Mouse (Mus musculus) lung, embryonic 14.5 days (tissue): ENCODE measurements at regions not wholly inside any gene's neighbourhood (a gene's known extent, or its start where the extent isn't known, plus 50 kb on each side); places are given as distances from the start of the nearest gene placed in this dataset.
A peak's percentile ranks its signal among the peaks of the same experiment; 100 is the strongest.

Experiments
- ATAC-seq: fragments of 200-750 bp; cut with Nextera tagmentation; 2 replicates; pipeline ENCODE4 v1.8.0; 2017; ENCODE audit warnings: mild to moderate bottlenecking, moderate TSS enrichment, moderate library complexity; ENCODE audit not compliant: insufficient read depth
- DNase-seq: peaks from one replicate; pipeline ENCODE4 v3.0.0-alpha.2; 2015
- H3K27ac ChIP-seq: fragments of 300-500 bp; sonication (generic); 2 replicates; pipeline ENCODE4 v1.5.1; 2014; ENCODE audit warnings: low read depth, mild to moderate bottlenecking, moderate library complexity
- H3K27me3 ChIP-seq: fragments of 300-500 bp; sonication (generic); 2 replicates; pipeline ENCODE4 v1.6.1; 2014; ENCODE audit warnings: low read length, control low read depth; ENCODE audit not compliant: insufficient read depth
- H3K36me3 ChIP-seq: fragments of 300-500 bp; sonication (generic); 2 replicates; pipeline ENCODE4 v1.6.1; 2014; ENCODE audit warnings: control low read depth; ENCODE audit not compliant: insufficient read depth
- H3K4me1 ChIP-seq: fragments of 300-500 bp; sonication (generic); 2 replicates; pipeline ENCODE4 v1.6.1; 2014; ENCODE audit warnings: antibody characterized with exemption, control low read depth; ENCODE audit not compliant: insufficient read depth
- H3K4me2 ChIP-seq: fragments of 300-500 bp; sonication (generic); 2 replicates; pipeline ENCODE4 v1.6.1; 2014; ENCODE audit warnings: mild to moderate bottlenecking
- H3K4me3 ChIP-seq: fragments of 300-500 bp; sonication (generic); 2 replicates; pipeline ENCODE4 v1.5.1; 2014; ENCODE audit warnings: low read depth, low read length
- H3K9ac ChIP-seq: fragments of 300-500 bp; sonication (generic); 2 replicates; pipeline ENCODE4 v1.6.1; 2014
- H3K9me3 ChIP-seq: fragments of 300-500 bp; sonication (generic); 2 replicates; pipeline ENCODE4 v1.6.1; 2016; ENCODE audit warnings: low read depth, low read length, control low read depth
- CTCF ChIP-seq: IDR thresholded peaks from 2 replicates; pipeline ENCODE4 v1.5.1; 2016; ENCODE audit warnings: antibody characterized with exemption, low read depth
- WGBS: fragments of 180-500 bp; shearing (Covaris S2); extraction: QIAGEN DNeasy Blood & Tissue Kit; methylation state at CpG from one replicate; pipeline ENCODE4 v1.1.7; 2014; 5-methylcytosine and 5-hydroxymethylcytosine counted together

GRCm38 (mm10) chr3:41172306-41173215, 89.7 kb upstream of the Pgrmc2 start:
- no peaks in the 10 kb centered on the region for H3K36me3 ChIP-seq
- no peak overlapping the region for H3K4me2 ChIP-seq
- no peak overlapping the region for H3K4me3 ChIP-seq
- no peaks in the 10 kb centered on the region for H3K27me3 ChIP-seq
- no peaks in the 10 kb centered on the region for H3K9me3 ChIP-seq
- TF ChIP-seq CTCF = no peak
- DNase-seq = no peak
- H3K4me1 ChIP-seq = 0 out of 2 replicates have a peak, but pooled peaks cover 3% of the 10 kb centered on the region
- no peak overlapping the region for H3K9ac ChIP-seq
- WGBS = 43% methylated on average over 11 of the region's 11 CpGs
- ATAC-seq = peak; percentile 41; the same call in 1 of the 2 replicates
- H3K27ac ChIP-seq = no peak overlapping the region

GRCm38 (mm10) chr3:41171772-41172171, 88.9 kb upstream of the Pgrmc2 start:
- no peak overlapping the region for H3K4me2 ChIP-seq
- 0 out of 2 replicates have a peak, but pooled peaks cover 3% of the 10 kb centered on the region for H3K4me1 ChIP-seq
- no peak for DNase-seq

GRCm38 (mm10) chr3:41171310-41171709, 88.5 kb upstream of the Pgrmc2 start:
- no peak overlapping the region for H3K4me3 ChIP-seq
- H3K36me3 ChIP-seq = no peaks in the 10 kb centered on the region
- WGBS = 80% methylated on average over 4 of the region's 4 CpGs
- H3K4me2 ChIP-seq = no peak overlapping the region
- H3K4me1 ChIP-seq = 0 out of 2 replicates have a peak, but pooled peaks cover 3% of the 10 kb centered on the region
- TF ChIP-seq CTCF = no peak
- ATAC-seq = no peak
- no peaks in the 10 kb centered on the region for H3K27me3 ChIP-seq
- no peaks in the 10 kb centered on the region for H3K9me3 ChIP-seq
- DNase-seq = no peak
- no peak overlapping the region for H3K27ac ChIP-seq
- no peak overlapping the region for H3K9ac ChIP-seq

More at GRCm38 (mm10) chr3:41171772-41172171, 88.9 kb upstream of the Pgrmc2 start:
- 86% methylated on average over 4 of the region's 4 CpGs for WGBS
- TF ChIP-seq CTCF = no peak
- no peaks in the 10 kb centered on the region for H3K36me3 ChIP-seq
- no peaks in the 10 kb centered on the region for H3K9me3 ChIP-seq
- no peak overlapping the region for H3K27ac ChIP-seq
- H3K27me3 ChIP-seq = no peaks in the 10 kb centered on the region
- H3K9ac ChIP-seq = no peak overlapping the region
- H3K4me3 ChIP-seq = no peak overlapping the region
- ATAC-seq = no peak

GRCm38 (mm10) chr3:41170566-41170965, 87.7 kb upstream of the Pgrmc2 start:
- H3K4me2 ChIP-seq = no peak overlapping the region
- DNase-seq = no peak
- H3K36me3 ChIP-seq = no peaks in the 10 kb centered on the region
- H3K4me1 ChIP-seq = 0 out of 2 replicates have a peak, but pooled peaks cover 3% of the 10 kb centered on the region
- 73% methylated on average over 6 of the region's 6 CpGs for WGBS
- H3K4me3 ChIP-seq = no peak overlapping the region
- H3K9me3 ChIP-seq = no peaks in the 10 kb centered on the region
- H3K9ac ChIP-seq = no peak overlapping the region
- TF ChIP-seq CTCF = no peak
- H3K27ac ChIP-seq = no peak overlapping the region
- H3K27me3 ChIP-seq = no peaks in the 10 kb centered on the region
- ATAC-seq = no peak

- Histone ChIP-seq H3K9me3 (no peaks in the 10 kb centered on the region), H3K27me3 (no peaks in the 10 kb centered on the region), H3K4me2 (no peak overlapping the region), H3K4me1 (0 out of 2 replicates have a peak, but pooled peaks cover 3% of the 10 kb centered on the region), H3K27ac (no peak overlapping the region), H3K9ac (no peak overlapping the region), H3K36me3 (no peaks in the 10 kb centered on the region), H3K4me3 (no peak overlapping the region)
- WGBS = 63% methylated on average over 10 of the region's 10 CpGs
- ATAC-seq = peak; percentile 52
- no peak for TF ChIP-seq CTCF
- no peak for DNase-seq
Measured at GRCm38 (mm10) chr3:41169430-41169829, 86.6 kb upstream of the Pgrmc2 start.

GRCm38 (mm10) chr3:41168181-41168967, 85.5 kb upstream of the Pgrmc2 start:
- 0 out of 2 replicates have a peak, but pooled peaks cover 3% of the 10 kb centered on the region for H3K4me1 ChIP-seq
- no peak for DNase-seq
- no peak for ATAC-seq
- 83% methylated on average over 11 of the region's 11 CpGs for WGBS
- no peak overlapping the region for H3K4me3 ChIP-seq
- H3K27ac ChIP-seq = no peak overlapping the region
- H3K9ac ChIP-seq = no peak overlapping the region
- H3K36me3 ChIP-seq = no peaks in the 10 kb centered on the region
- no peaks in the 10 kb centered on the region for H3K27me3 ChIP-seq
- no peaks in the 10 kb centered on the region for H3K9me3 ChIP-seq
- peak; percentile 43 for TF ChIP-seq CTCF
- H3K4me2 ChIP-seq = no peak overlapping the region

GRCm38 (mm10) chr3:41167476-41167875, 84.6 kb upstream of the Pgrmc2 start:
- no peak overlapping the region for H3K9ac ChIP-seq
- DNase-seq (no peak), ATAC-seq (no peak)
- WGBS = 73% methylated on average over 3 of the region's 3 CpGs
- H3K27ac ChIP-seq = no peak overlapping the region
- H3K4me1 ChIP-seq = no peaks in the 10 kb centered on the region
- H3K27me3 ChIP-seq = no peaks in the 10 kb centered on the region
- H3K9me3 ChIP-seq = no peaks in the 10 kb centered on the region
- no peaks in the 10 kb centered on the region for H3K36me3 ChIP-seq
- H3K4me2 ChIP-seq = no peak overlapping the region
- TF ChIP-seq CTCF = no peak
- H3K4me3 ChIP-seq = no peak overlapping the region
